Mouse (Mus musculus): Measurements from ENCODE around the gene Ddx3x. TPM values are rescaled to one million over a fixed set of nuclear protein-coding genes. Genes with fewer than 3 reads are reported as not detected.

The Ddx3x gene
- polyA plus RNA-seq, 1 experiment from 2014 or later: 94.7 TPM

DNA sequence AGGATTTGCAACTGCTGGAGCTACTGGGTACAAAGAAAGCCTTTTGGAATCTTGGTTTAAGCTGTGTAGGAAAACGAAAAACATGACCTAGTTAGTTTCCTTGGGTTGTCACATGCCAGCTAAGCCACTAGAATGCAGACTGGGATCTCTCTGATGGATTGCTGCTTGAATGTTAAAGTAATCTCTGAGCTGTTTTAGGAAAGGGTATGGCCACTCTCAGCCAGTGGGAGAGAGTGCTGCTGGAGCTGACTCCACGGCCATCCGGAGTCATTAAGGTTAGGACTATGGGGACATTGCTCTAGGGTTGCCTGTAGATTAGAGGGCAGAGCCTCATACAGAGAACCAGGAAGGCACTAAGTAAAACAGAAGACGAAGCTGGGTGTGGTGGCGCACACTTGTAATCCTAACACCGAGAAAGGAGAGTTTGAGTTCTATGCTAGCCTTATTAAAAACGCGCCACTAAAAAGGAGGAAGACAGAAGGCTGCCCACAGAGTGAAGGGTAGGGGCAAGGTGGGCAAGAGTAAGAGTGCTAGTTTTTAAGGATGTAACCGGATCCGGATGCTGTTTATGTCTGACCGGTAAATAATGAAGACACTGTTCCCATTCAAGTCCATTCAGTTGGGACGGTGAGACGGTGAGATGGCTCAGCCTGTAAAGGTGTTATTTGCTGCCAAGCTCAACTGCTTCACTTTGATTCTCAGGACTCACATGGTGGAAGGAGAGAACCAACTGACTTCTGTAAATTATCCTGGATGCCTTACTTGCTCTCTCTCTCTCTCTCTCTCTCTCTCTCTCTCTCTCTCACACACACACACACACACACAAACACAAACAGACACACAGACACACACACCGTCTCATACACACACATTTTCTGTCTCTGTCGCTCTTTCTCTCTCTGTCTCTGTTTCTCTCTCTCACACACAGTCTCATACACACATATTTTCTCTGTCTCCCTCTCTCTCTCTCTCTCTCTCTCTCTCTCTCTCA is 37.3 kb upstream of the Ddx3x start:
- peak overlapping the region; percentile 68 for H3K9ac ChIP-seq
- ATAC-seq: peak; percentile 57
- peak overlapping the region; percentile 71 for H3K4me2 ChIP-seq
- WGBS (ENCODE audit: insufficient replicate concordance): 27% methylated on average over 15 of the region's 15 CpGs
- H3K36me3 ChIP-seq: no peaks in the 10 kb centered on the region
- peak overlapping the region; percentile 84 for H3K27ac ChIP-seq
- H3K9me3 ChIP-seq (replicated peaks): no peaks in the 10 kb centered on the region
- H3K4me3 ChIP-seq: peak overlapping the region; percentile 56
- peaks cover 12% of the 10 kb centered on the region for H3K27me3 ChIP-seq (replicated peaks)
- H3K4me1 ChIP-seq: peaks cover 35% of the 10 kb centered on the region

DNA sequence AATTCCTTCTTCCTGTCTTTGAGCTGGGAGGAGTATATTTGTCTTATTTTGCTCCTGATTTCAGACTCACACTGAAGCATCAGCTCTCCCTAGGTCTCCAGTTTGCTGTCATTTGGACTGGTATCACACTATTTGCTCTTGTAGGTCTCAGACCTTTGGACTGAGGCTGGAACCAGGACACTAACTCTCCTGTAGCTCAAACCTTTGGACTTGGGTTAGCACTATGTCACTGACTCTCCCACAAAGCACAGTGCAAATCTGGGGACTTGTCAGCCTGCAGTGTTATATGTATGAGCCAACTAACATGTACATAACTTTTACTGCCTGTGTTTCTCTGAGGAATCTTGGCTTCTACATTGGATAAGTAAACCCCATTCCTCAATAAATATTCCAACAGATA is 36.2 kb upstream of the Ddx3x start:
- peak; percentile 38; the same call in 1 of the 2 replicates for ATAC-seq
- Histone ChIP-seq H3K4me3 (no peak overlapping the region), H3K9me3 (replicated peaks) (no peaks in the 10 kb centered on the region), H3K9ac (no peak overlapping the region), H3K27ac (peak overlapping the region; percentile 30; the same call in 1 of the 2 replicates), H3K27me3 (replicated peaks) (peaks cover 12% of the 10 kb centered on the region), H3K4me2 (no peak overlapping the region; the same call in 1 of the 2 replicates), H3K4me1 (peaks cover 35% of the 10 kb centered on the region), H3K36me3 (no peaks in the 10 kb centered on the region)

GRCm38 (mm10) chrX:13245027-13245426 is 35.7 kb upstream of the Ddx3x start:
- ATAC-seq: no peak
- H3K4me1 ChIP-seq: peaks cover 35% of the 10 kb centered on the region
- H3K4me3 ChIP-seq: no peak overlapping the region
- no peak overlapping the region; the same call in 1 of the 2 replicates for H3K4me2 ChIP-seq
- H3K36me3 ChIP-seq: no peaks in the 10 kb centered on the region
- 32% methylated on average over 3 of the region's 3 CpGs for WGBS (ENCODE audit: insufficient replicate concordance)
- H3K9ac ChIP-seq: no peak overlapping the region
- 0 out of 2 replicates have a peak overlapping the region, but pooled peaks have one; percentile 30 for H3K27ac ChIP-seq
- peaks cover 12% of the 10 kb centered on the region for H3K27me3 ChIP-seq (replicated peaks)
- no peaks in the 10 kb centered on the region for H3K9me3 ChIP-seq (replicated peaks)

DNA sequence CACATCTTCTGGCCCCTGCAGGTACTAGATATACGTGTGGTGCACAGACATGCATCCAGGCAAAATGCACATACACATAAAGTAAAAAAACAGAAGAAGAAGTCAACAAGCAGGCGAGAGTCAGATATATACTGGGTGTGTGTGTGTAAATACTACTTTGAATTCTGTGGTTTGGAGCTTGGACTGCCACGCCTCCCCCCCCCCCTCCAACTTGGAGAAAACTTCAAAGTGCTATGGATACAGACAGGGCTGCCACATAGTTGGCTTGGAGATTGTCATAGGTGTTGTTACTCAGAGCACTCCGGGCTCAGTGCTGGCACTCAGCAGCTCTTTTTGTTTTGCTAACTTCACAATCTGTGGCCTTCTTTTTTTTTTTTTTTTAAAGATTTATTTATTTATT is 29.1 kb upstream of the Ddx3x start:
- Histone ChIP-seq H3K4me3 (no peak overlapping the region), H3K27ac (no peak overlapping the region), H3K9ac (no peak overlapping the region), H3K36me3 (no peaks in the 10 kb centered on the region), H3K4me1 (no peaks in the 10 kb centered on the region), H3K9me3 (replicated peaks) (no peaks in the 10 kb centered on the region), H3K27me3 (replicated peaks) (no peaks in the 10 kb centered on the region; the same call in none of the 2 replicates), H3K4me2 (no peak overlapping the region)
- no peak for ATAC-seq
- WGBS (ENCODE audit: insufficient replicate concordance): 55% methylated on average over 4 of the region's 4 CpGs

DNA sequence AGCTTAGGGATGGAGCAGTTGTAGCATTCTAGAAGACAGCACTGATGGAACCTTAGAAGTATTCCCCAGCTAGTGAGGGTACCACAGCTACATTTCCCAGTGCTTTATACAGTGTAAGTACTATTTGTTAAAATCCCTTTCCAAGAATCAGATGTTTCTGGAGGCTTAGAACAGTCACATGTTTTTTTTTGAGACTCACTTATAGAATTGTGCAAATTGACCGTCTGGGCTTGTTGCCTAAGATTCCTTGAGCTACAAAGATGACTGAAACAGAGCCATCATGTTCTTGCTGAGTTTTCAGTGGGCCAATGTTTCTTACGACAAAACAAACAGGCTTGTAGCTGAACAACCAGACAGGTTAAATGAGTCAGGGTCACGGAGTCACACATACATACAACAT is 26.5 kb upstream of the Ddx3x start:
- Histone ChIP-seq H3K4me2 (no peak overlapping the region), H3K27ac (no peak overlapping the region), H3K9me3 (replicated peaks) (no peaks in the 10 kb centered on the region), H3K27me3 (replicated peaks) (no peaks in the 10 kb centered on the region; the same call in none of the 2 replicates), H3K36me3 (no peaks in the 10 kb centered on the region), H3K4me1 (no peaks in the 10 kb centered on the region), H3K9ac (no peak overlapping the region), H3K4me3 (no peak overlapping the region)
- 75% methylated on average over 3 of the region's 3 CpGs for WGBS (ENCODE audit: insufficient replicate concordance)
- no peak for ATAC-seq

- 64% methylated on average over 3 of the region's 3 CpGs for WGBS (ENCODE audit: insufficient replicate concordance)
- Histone ChIP-seq H3K4me2 (no peak overlapping the region), H3K27me3 (replicated peaks) (no peaks in the 10 kb centered on the region)
Measured at GRCm38 (mm10) chrX:13263356-13263755, 17.4 kb upstream of the Ddx3x start.

GRCm38 (mm10) chrX:13275519-13276137 is 5.1 kb upstream of the Ddx3x start:
- Histone ChIP-seq H3K9ac (no peak overlapping the region), H3K4me3 (no peak overlapping the region), H3K4me2 (no peak overlapping the region), H3K27me3 (replicated peaks) (0 out of 2 replicates have a peak, but pooled peaks cover 4% of the 10 kb centered on the region), H3K36me3 (no peaks in the 10 kb centered on the region), H3K27ac (no peak overlapping the region), H3K4me1 (no peaks in the 10 kb centered on the region), H3K9me3 (replicated peaks) (no peaks in the 10 kb centered on the region)
- ATAC-seq: no peak
- 65% methylated on average over 6 of the region's 6 CpGs for WGBS (ENCODE audit: insufficient replicate concordance)

More at GRCm38 (mm10) chrX:13263356-13263755, 17.4 kb upstream of the Ddx3x start:
- no peak for ATAC-seq
- Histone ChIP-seq H3K4me1 (no peaks in the 10 kb centered on the region), H3K27ac (no peak overlapping the region), H3K36me3 (no peaks in the 10 kb centered on the region), H3K4me3 (no peak overlapping the region), H3K9ac (no peak overlapping the region), H3K9me3 (replicated peaks) (no peaks in the 10 kb centered on the region)

DNA sequence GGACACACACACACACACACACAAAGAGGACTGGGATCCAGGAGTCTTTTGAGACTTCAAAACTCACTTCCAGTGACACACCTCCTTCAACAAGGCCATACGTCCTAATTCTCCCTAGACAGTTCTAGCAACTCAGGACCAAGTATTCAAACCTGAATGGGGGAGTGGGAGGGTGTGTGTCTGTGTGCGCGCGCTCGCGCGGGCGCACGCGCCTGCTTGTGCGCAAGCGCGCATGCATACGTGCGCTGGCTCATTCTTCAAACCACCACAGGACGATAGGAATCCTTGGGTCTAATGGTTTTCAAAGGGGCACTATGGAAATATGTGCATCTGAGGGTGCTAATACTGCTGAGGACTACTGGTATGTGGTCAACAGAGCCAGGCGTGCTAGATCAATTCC is 1.8 kb upstream of the Ddx3x start:
- 0 out of 2 replicates have a peak, but pooled peaks cover 4% of the 10 kb centered on the region for H3K27me3 ChIP-seq (replicated peaks)
- H3K9me3 ChIP-seq (replicated peaks): no peaks in the 10 kb centered on the region
- peaks cover 13% of the 10 kb centered on the region for H3K4me1 ChIP-seq
- H3K27ac ChIP-seq: no peak overlapping the region
- no peak overlapping the region for H3K9ac ChIP-seq
- WGBS (ENCODE audit: insufficient replicate concordance): 78% methylated on average over 17 of the region's 17 CpGs
- H3K4me3 ChIP-seq: no peak overlapping the region
- H3K4me2 ChIP-seq: no peak overlapping the region
- peaks cover 7% of the 10 kb centered on the region for H3K36me3 ChIP-seq
- ATAC-seq: no peak

DNA sequence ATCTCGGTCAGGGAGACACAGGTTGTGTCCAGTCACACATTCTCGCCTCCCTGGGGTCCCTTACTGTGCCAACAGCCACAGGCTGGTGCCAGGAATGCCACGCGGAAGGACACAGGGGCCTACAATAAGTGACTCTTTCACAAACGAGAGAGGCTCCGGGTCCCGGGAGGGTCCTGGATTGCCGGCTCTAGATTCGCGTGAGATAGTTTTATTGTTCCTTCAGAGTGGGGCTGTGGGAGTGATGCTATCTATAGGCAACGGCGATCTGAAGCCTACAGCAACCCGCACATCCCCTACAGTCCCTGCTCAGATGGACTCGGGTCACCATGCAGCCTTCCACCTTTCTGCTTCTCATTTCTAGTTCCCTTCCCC is 747 bp upstream of the Ddx3x start:
- Histone ChIP-seq H3K27me3 (replicated peaks) (0 out of 2 replicates have a peak, but pooled peaks cover 4% of the 10 kb centered on the region), H3K4me2 (peak overlapping the region; percentile 77), H3K9ac (peak overlapping the region; percentile 97), H3K9me3 (replicated peaks) (no peaks in the 10 kb centered on the region), H3K36me3 (peaks cover 16% of the 10 kb centered on the region), H3K4me3 (peak overlapping the region; percentile 89), H3K27ac (peak overlapping the region; percentile 94), H3K4me1 (peaks cover 19% of the 10 kb centered on the region)
- ATAC-seq: peak; percentile 7; the same call in 1 of the 2 replicates
- 4% methylated on average over 14 of the region's 14 CpGs for WGBS (ENCODE audit: insufficient replicate concordance)

- under 1% methylated on average over 43 of the region's 89 CpGs for WGBS (ENCODE audit: insufficient replicate concordance)
- Histone ChIP-seq H3K27me3 (replicated peaks) (0 out of 2 replicates have a peak, but pooled peaks cover 4% of the 10 kb centered on the region), H3K4me2 (peak overlapping the region; percentile 77), H3K4me3 (peak overlapping the region; percentile 89), H3K9ac (peak overlapping the region; percentile 97), H3K9me3 (replicated peaks) (no peaks in the 10 kb centered on the region), H3K36me3 (peaks cover 30% of the 10 kb centered on the region), H3K27ac (peak overlapping the region; percentile 94), H3K4me1 (peaks cover 19% of the 10 kb centered on the region)
- ATAC-seq: peak; percentile 80
Measured at GRCm38 (mm10) chrX:13281329-13282088, 739 bp downstream of the Ddx3x start.

DNA sequence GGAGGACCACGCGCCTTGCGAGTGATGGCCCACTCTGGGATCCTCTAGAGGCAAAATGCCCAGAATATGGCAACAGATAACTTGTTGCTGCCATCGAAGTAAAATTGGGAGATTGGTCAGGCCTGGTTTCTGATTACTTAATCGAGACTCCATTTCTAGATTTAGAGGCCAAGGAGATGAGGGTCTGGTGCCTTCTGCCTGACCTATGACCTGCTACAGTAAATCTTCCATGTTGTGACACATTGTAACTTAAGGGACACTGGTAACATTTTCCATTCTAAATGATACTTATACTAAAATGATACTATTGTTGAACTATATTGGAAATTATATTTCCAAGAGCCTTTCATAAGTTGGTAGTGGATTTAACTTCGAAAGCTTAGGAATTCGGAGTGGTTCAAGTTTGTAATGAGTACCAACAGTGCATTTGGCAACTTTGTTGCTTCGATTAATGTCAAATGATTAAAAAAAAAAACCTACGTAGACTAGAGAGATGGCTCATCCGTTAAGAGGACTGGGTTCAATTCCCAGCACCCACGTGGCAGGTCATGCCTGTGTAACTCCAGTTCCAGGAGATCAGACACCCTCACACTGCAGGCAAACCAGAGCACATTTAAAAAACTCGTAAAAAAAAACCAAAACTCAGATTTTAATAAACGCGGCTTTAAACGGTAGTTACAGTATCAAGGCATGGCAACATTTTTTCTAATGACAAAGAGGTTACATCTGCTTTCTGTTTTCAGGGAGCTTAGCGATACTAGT is 1.5 kb downstream of the Ddx3x start:
- 6% methylated on average over 16 of the region's 16 CpGs for WGBS (ENCODE audit: insufficient replicate concordance)
- H3K4me3 ChIP-seq: peak overlapping the region; percentile 89
- no peak for ATAC-seq
- peaks cover 34% of the 10 kb centered on the region for H3K36me3 ChIP-seq
- peak overlapping the region; percentile 77 for H3K4me2 ChIP-seq
- no peaks in the 10 kb centered on the region for H3K9me3 ChIP-seq (replicated peaks)
- H3K4me1 ChIP-seq: peaks cover 19% of the 10 kb centered on the region
- peak overlapping the region; percentile 97 for H3K9ac ChIP-seq
- H3K27ac ChIP-seq: peak overlapping the region; percentile 94
- 0 out of 2 replicates have a peak, but pooled peaks cover 4% of the 10 kb centered on the region for H3K27me3 ChIP-seq (replicated peaks)
